Mouse (Mus musculus) liver, embryonic 14.5 days (tissue): ENCODE measurements around the gene Slc46a2. TPM values are rescaled to one million over a fixed set of nuclear protein-coding genes. Genes with fewer than 3 reads are reported as not detected.

Experiments used
- ATAC-seq: fragments of 200-750 bp; cut with Nextera tagmentation; 2 replicates; pipeline ENCODE4 v1.8.0; 2017; ENCODE audit warnings: moderate number of reproducible peaks, mild to moderate bottlenecking, moderate library complexity; ENCODE audit not compliant: insufficient read depth
- DNase-seq, 3 experiments: peaks; one replicate each; pipeline ENCODE4 v3.0.0-alpha.2; 2012 to 2013; ENCODE audit warnings: low read depth in 3 of 3, low spot score in 3 of 3
- H3K27ac ChIP-seq: fragments of 300-500 bp; sonication (generic); 2 replicates; pipeline ENCODE4 v1.5.1; 2014; ENCODE audit warnings: moderate library complexity, mild to moderate bottlenecking, control low read depth, inconsistent platforms
- H3K27me3 ChIP-seq: fragments of 300-500 bp; sonication (generic); 2 replicates; pipeline ENCODE4 v1.6.1; 2014; ENCODE audit warnings: mild to moderate bottlenecking, low read length, moderate library complexity; ENCODE audit not compliant: control insufficient read depth, insufficient read depth
- H3K36me3 ChIP-seq: fragments of 300-500 bp; sonication (generic); replicated peaks from 2 replicates; pipeline ENCODE4 v1.6.1; 2014; ENCODE audit warnings: low read depth; ENCODE audit not compliant: control insufficient read depth, insufficient read depth
- H3K4me1 ChIP-seq, 2 experiments: fragments of 200-500 bp in 1 of 2; fragments of 300-500 bp in 1 of 2; sonication (generic) in 1 of 2; replicated peaks; 2 replicates each; pipeline ENCODE4 v1.6.1; 2012 to 2014; ENCODE audit warnings: antibody characterized with exemption in 1 of 2, inconsistent platforms in 1 of 2, low read length in 1 of 2; ENCODE audit not compliant: control insufficient read depth in 2 of 2, insufficient read depth in 2 of 2
- H3K4me2 ChIP-seq: fragments of 300-500 bp; sonication (generic); 2 replicates; pipeline ENCODE4 v1.6.1; 2014; ENCODE audit warnings: low read depth, mild to moderate bottlenecking, control low read depth, moderate library complexity
- H3K4me3 ChIP-seq, 2 experiments: fragments of 200-500 bp in 1 of 2; fragments of 300-500 bp in 1 of 2; sonication (generic) in 1 of 2; 2 replicates each; pipeline ENCODE4 v1.5.1; 2012 to 2014; ENCODE audit warnings: low read depth in 2 of 2, low read length in 2 of 2, mild to moderate bottlenecking in 2 of 2, control low read depth in 1 of 2, inconsistent platforms in 1 of 2, moderate library complexity in 1 of 2; ENCODE audit not compliant: insufficient read depth in 1 of 2
- H3K9ac ChIP-seq: fragments of 300-500 bp; sonication (generic); replicated peaks from 2 replicates; pipeline ENCODE4 v1.6.1; 2014; ENCODE audit warnings: mild to moderate bottlenecking, control low read depth, moderate library complexity
- H3K9me3 ChIP-seq: fragments of 300-500 bp; sonication (generic); 2 replicates; pipeline ENCODE4 v1.6.1; 2016; ENCODE audit warnings: low read length, mixed read lengths; ENCODE audit not compliant: control insufficient read depth
- CTCF ChIP-seq: IDR thresholded peaks from 2 replicates; pipeline ENCODE4 v1.5.1; 2016; ENCODE audit warnings: antibody characterized with exemption, low read depth, control low read depth
- EP300 ChIP-seq: IDR thresholded peaks from 2 replicates; pipeline ENCODE4 v1.6.1; 2016; ENCODE audit warnings: antibody characterized with exemption, low read depth
- WGBS: fragments of 180-500 bp; shearing (Covaris S2); extraction: QIAGEN DNeasy Blood & Tissue Kit; methylation state at CpG from one replicate; pipeline ENCODE4 v1.1.7; 2014; ENCODE audit not compliant: insufficient replicate concordance; 5-methylcytosine and 5-hydroxymethylcytosine counted together
- polyA plus RNA-seq, 2 experiments: library from polyadenylated mRNA; depleted of rRNA in 1 of 2; stranded (reverse) in 1 of 2; unstranded in 1 of 2; fragments of >200 nt; fragmentation: Nextera tagmentation in 1 of 2; extraction: Ambion mirVana in 1 of 2; gene quantifications; 2 replicates each; pipeline versions ENCODE4 v1.2.1 to v1.2.3; 2012 to 2014

Slc46a2 gene
- not detected in 2 replicates for polyA plus RNA-seq (2012; rRNA removed)
- polyA plus RNA-seq (2014; fragmentation: Nextera tagmentation; extraction: Ambion mirVana): not detected in 2 replicates

DNA sequence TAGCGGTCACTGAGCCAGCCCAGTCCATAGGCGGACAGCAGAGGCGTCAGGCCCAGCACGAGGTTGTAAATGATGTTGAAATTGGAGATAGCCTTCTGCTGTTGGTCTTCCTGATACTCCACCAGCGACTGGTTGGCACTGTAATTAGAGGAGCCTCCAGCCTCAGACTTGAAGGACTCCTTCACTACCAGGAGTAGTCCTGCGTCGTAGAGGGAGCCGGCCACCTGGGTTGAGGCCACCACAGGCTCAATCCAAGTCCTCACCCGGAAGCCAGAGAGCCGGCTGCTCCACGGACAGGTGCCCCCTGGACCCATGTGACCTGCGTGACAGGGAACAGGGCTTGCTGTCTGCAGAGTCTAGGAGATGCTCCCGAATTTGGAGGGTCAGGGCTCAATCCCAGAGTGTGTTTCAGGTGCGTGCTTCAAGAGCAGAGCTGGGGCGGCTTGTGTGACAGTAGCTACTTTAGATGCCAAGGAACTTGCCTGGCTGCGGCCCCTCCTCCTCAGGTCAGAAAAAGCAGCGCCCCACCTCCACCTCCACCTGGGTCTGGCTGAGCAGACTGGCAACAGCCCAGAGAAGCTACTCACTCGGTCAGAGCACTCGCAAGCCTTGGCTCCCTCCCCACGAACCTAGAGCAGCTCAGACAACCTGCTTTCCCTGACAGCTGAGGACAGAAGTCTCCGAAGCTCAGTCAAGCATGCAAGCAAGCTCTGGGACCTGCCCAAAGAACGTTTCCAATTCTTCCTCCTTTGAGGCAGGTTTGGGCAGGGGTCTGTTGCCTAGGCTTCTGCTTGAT lies at the start of gene Slc46a2:
TSS of gene Slc46a2 (minus strand) at position 449 of the 796 bp plus-strand sequence.
- Histone ChIP-seq H3K9ac (no peak within 1 kb of the TSS), H3K9me3 (no peaks in the 10 kb centered on the region), H3K4me3 (no peak within 1 kb of the TSS), H3K27me3 (peaks cover 6% of the 10 kb centered on the region), H3K4me2 (no peak within 1 kb of the TSS), H3K4me1 (no peaks in the 10 kb centered on the region), H3K36me3 (no peaks in the 10 kb centered on the region), H3K27ac (no peak within 1 kb of the TSS)
- ATAC-seq: no peak
- DNase-seq: no peak
- 22% methylated on average over 22 of the region's 22 CpGs for WGBS
- no peak for TF ChIP-seq EP300

DNA sequence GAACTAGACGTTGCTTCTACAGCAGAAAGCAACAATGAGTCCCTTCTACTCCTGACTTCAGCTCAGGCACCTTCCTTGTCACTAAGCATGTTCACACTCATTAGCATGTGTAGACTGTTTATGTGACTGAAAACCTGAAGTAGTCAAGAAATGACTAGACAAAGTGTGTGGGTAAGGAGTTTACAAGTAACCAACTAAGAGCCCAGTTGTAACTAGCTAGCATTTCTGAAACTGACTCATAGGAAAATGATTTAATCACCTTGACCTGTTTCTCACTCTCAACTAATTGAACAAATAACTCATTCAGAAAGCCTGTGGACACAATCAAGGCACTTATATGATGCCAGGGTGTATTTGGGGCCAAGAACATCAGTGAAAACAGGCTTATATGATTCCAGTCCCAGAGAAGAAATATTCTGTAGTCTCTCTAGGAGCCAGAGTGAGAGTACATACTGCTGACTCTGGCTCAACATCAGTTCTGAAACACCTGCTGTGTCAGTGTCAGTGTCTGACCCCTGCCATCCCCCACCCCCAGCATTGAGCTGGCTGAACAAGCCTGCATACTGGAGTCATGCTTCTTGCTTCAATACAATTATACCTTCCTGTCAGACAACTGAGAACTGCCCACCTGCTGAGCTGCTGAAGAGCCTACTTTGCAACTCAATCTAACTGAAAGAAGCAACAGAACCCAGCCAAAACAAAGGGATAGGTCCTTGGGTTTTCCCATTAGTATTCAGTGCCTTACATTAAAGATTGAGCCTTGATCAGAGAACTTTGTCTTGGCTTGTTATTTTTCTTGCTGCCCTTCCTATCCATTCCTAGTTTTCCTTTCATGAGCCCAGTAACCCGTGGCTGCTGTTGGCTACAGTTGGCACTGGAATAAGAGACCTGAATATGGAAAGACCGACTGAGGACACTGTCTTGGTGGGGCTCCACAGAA lies 48.8 kb upstream of the Slc46a2 start, which contains the start of gene Mup6:
TSS of gene Mup6 (plus strand) at position 890 of the 940 bp plus-strand sequence.
- no peak within 1 kb of the TSS for H3K9ac ChIP-seq
- no peaks in the 10 kb centered on the region for H3K27me3 ChIP-seq
- no peak within 1 kb of the TSS for H3K4me3 ChIP-seq
- H3K27ac ChIP-seq: no peak within 1 kb of the TSS
- H3K4me1 ChIP-seq: no peaks in the 10 kb centered on the region
- H3K9me3 ChIP-seq: no peaks in the 10 kb centered on the region
- ATAC-seq (no peak), DNase-seq (no peak)
- 31% methylated on average over 3 of the region's 3 CpGs for WGBS
- no peaks in the 10 kb centered on the region for H3K36me3 ChIP-seq
- no peak within 1 kb of the TSS for H3K4me2 ChIP-seq
- TF ChIP-seq CTCF: no peak
- TF ChIP-seq EP300: no peak

DNA sequence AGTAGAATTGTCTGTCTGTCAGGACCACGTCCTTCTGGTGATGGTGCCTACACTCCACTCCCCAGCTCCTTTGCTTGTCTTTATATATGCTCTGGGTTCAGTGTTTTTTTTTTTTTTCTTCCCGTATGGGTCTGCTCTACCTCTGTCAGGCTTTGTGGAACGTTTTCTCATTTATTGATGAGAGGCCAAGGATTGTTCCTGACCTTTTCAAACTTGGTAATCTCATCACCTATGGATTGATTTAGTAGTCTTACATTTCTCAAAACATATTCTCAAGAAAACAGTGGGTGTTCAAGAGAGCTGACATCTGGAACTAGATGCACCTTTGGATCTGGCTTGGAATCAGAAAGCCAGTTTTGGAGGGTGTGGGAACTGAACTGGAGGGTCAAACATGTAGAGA lies 45.8 kb upstream of the Slc46a2 start, which contains the start of gene Mup4:
TSS of gene Mup4 (minus strand) at position 101 of the 400 bp plus-strand sequence.
- no peaks in the 10 kb centered on the region for H3K9me3 ChIP-seq
- ATAC-seq (no peak), DNase-seq (no peak)
- H3K36me3 ChIP-seq: no peaks in the 10 kb centered on the region
- TF ChIP-seq CTCF (no peak), EP300 (no peak)
- no peak within 1 kb of the TSS for H3K27ac ChIP-seq
- H3K4me3 ChIP-seq: no peak within 1 kb of the TSS
- no peaks in the 10 kb centered on the region for H3K27me3 ChIP-seq
- H3K9ac ChIP-seq: no peak within 1 kb of the TSS
- H3K4me1 ChIP-seq: no peaks in the 10 kb centered on the region
- WGBS: 40% methylated on average over 3 of the region's 3 CpGs
- no peak within 1 kb of the TSS for H3K4me2 ChIP-seq

DNA sequence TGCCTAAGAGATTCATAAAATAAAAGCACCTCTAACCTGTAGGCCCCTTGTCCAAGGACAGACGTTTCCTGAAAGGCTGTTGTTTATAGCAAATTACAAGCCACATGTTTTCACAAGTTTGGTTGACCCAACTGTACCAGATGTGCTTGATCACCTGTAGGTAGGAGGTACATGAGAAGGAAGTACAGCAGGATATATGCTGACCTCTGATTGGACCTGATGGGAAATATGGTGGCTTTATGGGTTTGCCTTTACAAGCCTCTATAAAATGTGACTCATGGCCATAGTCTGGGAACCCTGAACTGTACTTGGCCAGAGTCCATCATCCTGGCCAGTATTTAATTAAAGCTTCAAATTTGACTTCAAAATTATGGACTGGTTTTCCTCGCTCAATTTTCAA lies 22.7 kb upstream of the Slc46a2 start:
- TF ChIP-seq CTCF (no peak), EP300 (no peak)
- no peaks in the 10 kb centered on the region for H3K36me3 ChIP-seq
- no peaks in the 10 kb centered on the region for H3K9me3 ChIP-seq
- H3K4me2 ChIP-seq: no peak overlapping the region
- no peaks in the 10 kb centered on the region; the same call in 1 of the 2 replicates for H3K27me3 ChIP-seq
- no peaks in the 10 kb centered on the region for H3K4me1 ChIP-seq
- 43% methylated on average over 2 of the region's 2 CpGs for WGBS
- DNase-seq (no peak), ATAC-seq (no peak)
- no peak overlapping the region for H3K27ac ChIP-seq
- no peak overlapping the region for H3K9ac ChIP-seq
- H3K4me3 ChIP-seq: no peak overlapping the region
